Mouse (Mus musculus) stomach, embryonic 14.5 days (tissue): ENCODE measurements around the gene Dennd2c. TPM values are rescaled to one million over a fixed set of nuclear protein-coding genes. Genes with fewer than 3 reads are reported as not detected.

Experiments used
- ATAC-seq: fragments of 200-750 bp; cut with Nextera tagmentation; 2 replicates; pipeline ENCODE4 v1.8.0; 2017; ENCODE audit warnings: low read depth, moderate TSS enrichment; ENCODE audit not compliant: insufficient number of reproducible peaks, insufficient read depth, low FRiP score
- H3K27ac ChIP-seq: fragments of 300-500 bp; sonication (generic); 2 replicates; pipeline ENCODE4 v1.5.1; 2014; ENCODE audit warnings: mild to moderate bottlenecking, low read length, moderate library complexity, mixed read lengths
- H3K27me3 ChIP-seq: fragments of 300-500 bp; sonication (generic); 2 replicates; pipeline ENCODE4 v1.6.1; 2014; ENCODE audit warnings: low read length, control low read depth, mixed read lengths; ENCODE audit not compliant: control insufficient read depth, insufficient read depth
- H3K36me3 ChIP-seq: fragments of 300-500 bp; sonication (generic); 2 replicates; pipeline ENCODE4 v1.6.1; 2014; ENCODE audit warnings: mild to moderate bottlenecking, control low read depth, low read length, moderate library complexity, mixed read lengths; ENCODE audit not compliant: control insufficient read depth, insufficient read depth
- H3K4me1 ChIP-seq: fragments of 300-500 bp; sonication (generic); 2 replicates; pipeline ENCODE4 v1.6.1; 2014; ENCODE audit warnings: low read length, control low read depth, mixed read lengths; ENCODE audit not compliant: control insufficient read depth, insufficient read depth
- H3K4me2 ChIP-seq: fragments of 300-500 bp; sonication (generic); replicated peaks from 2 replicates; pipeline ENCODE4 v1.6.1; 2014; ENCODE audit warnings: low read depth, low read length, control low read depth
- H3K4me3 ChIP-seq: fragments of 300-500 bp; sonication (generic); 2 replicates; pipeline ENCODE4 v1.5.1; 2014; ENCODE audit warnings: low read depth, low read length, control low read depth
- H3K9ac ChIP-seq: fragments of 300-500 bp; sonication (generic); replicated peaks from 2 replicates; pipeline ENCODE4 v1.6.1; 2014; ENCODE audit warnings: low read depth, mild to moderate bottlenecking, control low read depth, low read length, moderate library complexity, mixed read lengths
- H3K9me3 ChIP-seq: fragments of 300-500 bp; sonication (generic); 2 replicates; pipeline ENCODE4 v1.6.1; 2016; ENCODE audit warnings: low read depth, low read length, control low read depth; ENCODE audit not compliant: control insufficient read depth
- WGBS: fragments of 180-500 bp; shearing (Covaris S2); extraction: QIAGEN DNeasy Blood & Tissue Kit; methylation state at CpG from one replicate; pipeline ENCODE4 v1.1.7; 2014; 5-methylcytosine and 5-hydroxymethylcytosine counted together
- polyA plus RNA-seq: library from polyadenylated mRNA; unstranded; fragments of >200 nt; fragmentation: Nextera tagmentation; extraction: Ambion mirVana; gene quantifications from 2 replicates; pipeline ENCODE4 v1.2.1, GENCODE M21; 2014

The Dennd2c gene
- polyA plus RNA-seq, 1 experiment from 2014 or later = 6.2 TPM

GRCm38 (mm10) chr3:103153761-103154160 is 51.4 kb downstream of the Dennd2c start:
- H3K27me3 ChIP-seq = no peaks in the 10 kb centered on the region
- H3K9ac ChIP-seq = no peak overlapping the region
- H3K9me3 ChIP-seq = no peaks in the 10 kb centered on the region
- no peaks in the 10 kb centered on the region; the same call in 1 of the 2 replicates for H3K36me3 ChIP-seq
- no peak overlapping the region for H3K4me2 ChIP-seq
- no peak overlapping the region for H3K4me3 ChIP-seq
- no peak overlapping the region for H3K27ac ChIP-seq
- no peaks in the 10 kb centered on the region for H3K4me1 ChIP-seq
- no peak for ATAC-seq

GRCm38 (mm10) chr3:103159232-103159900 is 57.0 kb downstream of the Dennd2c start:
- H3K4me3 ChIP-seq = no peak overlapping the region
- no peak for ATAC-seq
- no peak overlapping the region for H3K9ac ChIP-seq
- no peak overlapping the region for H3K4me2 ChIP-seq
- WGBS = 32% methylated on average over 3 of the region's 3 CpGs
- no peaks in the 10 kb centered on the region for H3K4me1 ChIP-seq
- no peaks in the 10 kb centered on the region for H3K36me3 ChIP-seq
- no peaks in the 10 kb centered on the region for H3K27me3 ChIP-seq
- H3K27ac ChIP-seq = no peak overlapping the region
- no peaks in the 10 kb centered on the region for H3K9me3 ChIP-seq

GRCm38 (mm10) chr3:103169771-103170170 is 67.4 kb downstream of the Dennd2c start:
- Histone ChIP-seq H3K27me3 (no peaks in the 10 kb centered on the region), H3K4me1 (peaks cover 6% of the 10 kb centered on the region; the same call in 1 of the 2 replicates), H3K4me2 (no peak overlapping the region), H3K36me3 (peaks cover 6% of the 10 kb centered on the region), H3K4me3 (no peak overlapping the region), H3K9me3 (no peaks in the 10 kb centered on the region), H3K27ac (no peak overlapping the region), H3K9ac (no peak overlapping the region)
- 14% methylated on average over 4 of the region's 4 CpGs for WGBS
- ATAC-seq = no peak

- peaks cover 24% of the 10 kb centered on the region for H3K36me3 ChIP-seq
- peak within 1 kb of the TSS; percentile 68; the same call in 1 of the 2 replicates for H3K27ac ChIP-seq
- peak; percentile 94 for ATAC-seq
- peak within 1 kb of the TSS; percentile 66 for H3K4me3 ChIP-seq
- peaks cover 6% of the 10 kb centered on the region; the same call in 1 of the 2 replicates for H3K4me1 ChIP-seq
- H3K9ac ChIP-seq = peak within 1 kb of the TSS; percentile 89
- H3K27me3 ChIP-seq = no peaks in the 10 kb centered on the region
- WGBS = under 1% methylated on average over 56 of the region's 56 CpGs
- no peaks in the 10 kb centered on the region for H3K9me3 ChIP-seq
- H3K4me2 ChIP-seq = peak within 1 kb of the TSS; percentile 89
These were observed 69.3 kb downstream of the Dennd2c start, which contains the start of gene Bcas2 for GRCm38 (mm10) chr3:103171505-103172267. Gene Bcas2 (plus strand): TSS chr3:103171655.

GRCm38 (mm10) chr3:103172615-103173014 is 70.2 kb downstream of the Dennd2c start:
- Histone ChIP-seq H3K4me3 (peak overlapping the region; percentile 66), H3K9me3 (no peaks in the 10 kb centered on the region), H3K27me3 (no peaks in the 10 kb centered on the region), H3K36me3 (peaks cover 33% of the 10 kb centered on the region), H3K9ac (peak overlapping the region; percentile 89), H3K4me2 (peak overlapping the region; percentile 89), H3K4me1 (peaks cover 6% of the 10 kb centered on the region; the same call in 1 of the 2 replicates), H3K27ac (no peak overlapping the region)
- ATAC-seq = no peak
- WGBS = 25% methylated on average over 5 of the region's 5 CpGs

GRCm38 (mm10) chr3:103176740-103177139 is 74.3 kb downstream of the Dennd2c start:
- Histone ChIP-seq H3K4me1 (peaks cover 6% of the 10 kb centered on the region; the same call in 1 of the 2 replicates), H3K4me2 (no peak overlapping the region), H3K9me3 (no peaks in the 10 kb centered on the region), H3K4me3 (no peak overlapping the region), H3K27me3 (no peaks in the 10 kb centered on the region), H3K36me3 (peaks cover 47% of the 10 kb centered on the region), H3K9ac (no peak overlapping the region), H3K27ac (no peak overlapping the region)
- WGBS = 86% methylated on average over 4 of the region's 4 CpGs
- no peak for ATAC-seq

- 92% methylated on average over 9 of the region's 9 CpGs for WGBS
- no peaks in the 10 kb centered on the region for H3K4me1 ChIP-seq
- H3K9ac ChIP-seq = no peak overlapping the region
- H3K36me3 ChIP-seq = peaks cover 43% of the 10 kb centered on the region
- H3K4me3 ChIP-seq = no peak overlapping the region
- no peak for ATAC-seq
- no peak overlapping the region for H3K4me2 ChIP-seq
- no peak overlapping the region for H3K27ac ChIP-seq
- no peaks in the 10 kb centered on the region for H3K27me3 ChIP-seq
- no peaks in the 10 kb centered on the region for H3K9me3 ChIP-seq
These were observed 77.1 kb downstream of the Dennd2c start for GRCm38 (mm10) chr3:103179527-103179926.

GRCm38 (mm10) chr3:103181171-103181570 is 78.8 kb downstream of the Dennd2c start:
- no peaks in the 10 kb centered on the region for H3K4me1 ChIP-seq
- no peaks in the 10 kb centered on the region for H3K9me3 ChIP-seq
- no peak overlapping the region for H3K4me3 ChIP-seq
- no peaks in the 10 kb centered on the region for H3K27me3 ChIP-seq
- no peak overlapping the region for H3K27ac ChIP-seq
- H3K9ac ChIP-seq = no peak overlapping the region
- H3K4me2 ChIP-seq = no peak overlapping the region
- ATAC-seq = no peak
- WGBS = 40% methylated on average over 4 of the region's 4 CpGs
- H3K36me3 ChIP-seq = peaks cover 28% of the 10 kb centered on the region
